Comparison of ENCODE assay signal across 15 mouse cellular contexts in genomic region chr16:20478504-20478903, GRCm38 (mm10). TPM values are rescaled to one million over a fixed set of nuclear protein-coding genes. Genes with fewer than 3 reads are reported as not detected.
DNase-seq lines count a peak whose midpoint lies in the region; ATAC-seq and TF ChIP-seq lines count a peak whose summit lies in the region.
"Had no signal": no experiment of that assay in that cellular context is flagged by ENCODE, and none has a peak within 500 bp of the region (broad histone marks: within the 10 kb centered on the region; RNA-seq: fewer than 3 reads in every experiment).

No protein-coding gene starts in this region.

- no peaks in the 10 kb centered on the region for H3K79me2 ChIP-seq in liver, adult 2 months (ENCODE audit: control insufficient read depth, insufficient read depth, low read length)

- DNase-seq in liver, adult 2 months (ENCODE audit: extremely low read depth, low read depth, low spot score) = peak; percentile 12
- no peak for DNase-seq in liver
- DNase-seq in embryonic facial prominence, embryonic 14.5 days (ENCODE audit: low spot score) = peak; percentile 58
- DNase-seq in yolk sac, embryonic 10.5 days (ENCODE audit: low spot score) = peak; percentile 79
- no peak for DNase-seq in left cerebral cortex, adult 18-20 months (ENCODE audit: low spot score in 2 of 2)
- DNase-seq in lung, adult 18-20 months = no peak
- DNase-seq: adrenal gland, postnatal 10 days; cerebellum, postnatal 10 days; heart, adult 18-20 months; lung, postnatal 10 days had no signal

- no peak overlapping the region for H3K4me3 ChIP-seq in liver, adult 2 months (ENCODE audit: insufficient read depth, low read depth, low read length)
- H3K4me3 ChIP-seq in embryonic facial prominence, embryonic 14.5 days (ENCODE audit: low read depth, low read length) = no peak overlapping the region
- no peak overlapping the region for H3K4me3 ChIP-seq in kidney, embryonic 15.5 days (replicated peaks)
- H3K4me3 ChIP-seq: embryonic facial prominence, embryonic 13.5 days; forebrain, embryonic 12.5 days had no signal

- 81% methylated on average over 2 of the region's 2 CpGs for WGBS in liver, adult 2 months
- WGBS in embryonic facial prominence, embryonic 14.5 days = 32% methylated on average over 2 of the region's 2 CpGs
- 43% methylated on average over 2 of the region's 2 CpGs for WGBS in kidney, embryonic 15.5 days

- H3K4me2 ChIP-seq in embryonic facial prominence, embryonic 14.5 days (ENCODE audit: low read depth, low read length) = no peak overlapping the region
- no peak overlapping the region for H3K4me2 ChIP-seq in kidney, embryonic 15.5 days
- H3K4me2 ChIP-seq: embryonic facial prominence, embryonic 13.5 days; forebrain, embryonic 12.5 days; liver, embryonic 11.5 days had no signal

- ATAC-seq in embryonic facial prominence, embryonic 14.5 days (ENCODE audit: low read depth) = no peak
- peak; percentile 46 for ATAC-seq in kidney, embryonic 15.5 days (replicated peaks; ENCODE audit: low FRiP score)

- no peaks in the 10 kb centered on the region; the same call in 1 of the 2 replicates for H3K4me1 ChIP-seq in liver, adult 2 months (ENCODE audit: control insufficient read depth, insufficient read depth, low read length)
- H3K4me1 ChIP-seq in embryonic facial prominence, embryonic 14.5 days (ENCODE audit: control insufficient read depth, insufficient read depth, low read length) = peaks cover 7% of the 10 kb centered on the region; the same call in 1 of the 2 replicates
- peaks cover 10% of the 10 kb centered on the region; the same call in 1 of the 2 replicates for H3K4me1 ChIP-seq in kidney, embryonic 15.5 days
- H3K4me1 ChIP-seq: forebrain, embryonic 12.5 days had no signal

- no peaks in the 10 kb centered on the region for H3K36me3 ChIP-seq in liver, adult 2 months (ENCODE audit: control insufficient read depth, insufficient read depth, low read length)
- H3K36me3 ChIP-seq in embryonic facial prominence, embryonic 14.5 days (ENCODE audit: control insufficient read depth, insufficient read depth, low read length) = no peaks in the 10 kb centered on the region
- no peaks in the 10 kb centered on the region for H3K36me3 ChIP-seq in kidney, embryonic 15.5 days
- H3K36me3 ChIP-seq: embryonic facial prominence, embryonic 13.5 days; forebrain, embryonic 12.5 days had no signal

- H3K9ac ChIP-seq in liver, adult 2 months (ENCODE audit: low read depth, low read length) = no peak overlapping the region
- H3K9ac ChIP-seq in embryonic facial prominence, embryonic 14.5 days (ENCODE audit: low read depth, low read length) = no peak overlapping the region
- H3K9ac ChIP-seq in kidney, embryonic 15.5 days = no peak overlapping the region
- H3K9ac ChIP-seq: embryonic facial prominence, embryonic 13.5 days; forebrain, embryonic 12.5 days had no signal

- no peak for TF ChIP-seq POLR2A in liver, adult 2 months (IDR thresholded peaks at IDR 0.05; ENCODE audit: extremely low read depth, insufficient read depth, low read length)

- TF ChIP-seq CTCF in liver, adult 2 months (IDR thresholded peaks at IDR 0.05; ENCODE audit: low read depth, low read length) = no peak

- no peaks in the 10 kb centered on the region for H3K27me3 ChIP-seq in liver, adult 2 months (ENCODE audit: control insufficient read depth, insufficient read depth, low read length)
- no peaks in the 10 kb centered on the region for H3K27me3 ChIP-seq in embryonic facial prominence, embryonic 14.5 days (replicated peaks; ENCODE audit: control insufficient read depth, insufficient read depth, low read length)
- no peaks in the 10 kb centered on the region for H3K27me3 ChIP-seq in kidney, embryonic 15.5 days
- H3K27me3 ChIP-seq: CH12.LX; embryonic facial prominence, embryonic 13.5 days; forebrain, embryonic 12.5 days had no signal

- H3K27ac ChIP-seq in liver, adult 2 months (replicated peaks; ENCODE audit: insufficient read depth, low read depth, low read length) = no peak overlapping the region
- no peak overlapping the region for H3K27ac ChIP-seq in embryonic facial prominence, embryonic 14.5 days (replicated peaks; ENCODE audit: low read depth, low read length)
- H3K27ac ChIP-seq in kidney, embryonic 15.5 days = no peak overlapping the region
- H3K27ac ChIP-seq: forebrain, embryonic 12.5 days had no signal

- no peaks in the 10 kb centered on the region for H3K9me3 ChIP-seq in embryonic facial prominence, embryonic 14.5 days (ENCODE audit: control insufficient read depth, low read length)
- no peaks in the 10 kb centered on the region for H3K9me3 ChIP-seq in kidney, embryonic 15.5 days (replicated peaks)
- H3K9me3 ChIP-seq: embryonic facial prominence, embryonic 13.5 days; forebrain, embryonic 12.5 days had no signal

RNA-seq across cellular contexts. Expression of gene Eif2b5, which starts 20.1 kb away (rescaled TPM):
- total RNA-seq in liver, adult 2 months (2014; rRNA removed) = 38.1 and 38.9 TPM in 2 replicates
- 19.2 and 19.3 TPM in 2 replicates for polyA plus RNA-seq in liver, adult 2 months (2012; rRNA removed)
- polyA plus RNA-seq in embryonic facial prominence, embryonic 14.5 days (2014; fragmentation: Nextera tagmentation; extraction: Ambion mirVana) = 82.4 and 88.0 TPM in 2 replicates
- 108 and 121 TPM in 2 replicates for polyA plus RNA-seq in kidney, embryonic 15.5 days (2015; fragmentation: Nextera tagmentation; extraction: Ambion mirVana)
- total RNA-seq in left cerebral cortex, adult 18-20 months (2021) = 10 to 100 TPM; 55.8 to 65.4 TPM

RNA-seq across cellular contexts. Expression of gene Dvl3, which starts 38.3 kb away (rescaled TPM):
- total RNA-seq in liver, adult 2 months (2014; rRNA removed) = 2.5 and 5.8 TPM in 2 replicates
- polyA plus RNA-seq in liver, adult 2 months (2012; rRNA removed) = 11.6 and 15.0 TPM in 2 replicates
- 26.5 and 30.8 TPM in 2 replicates for polyA plus RNA-seq in embryonic facial prominence, embryonic 14.5 days (2014; fragmentation: Nextera tagmentation; extraction: Ambion mirVana)
- 25.0 and 27.9 TPM in 2 replicates for polyA plus RNA-seq in kidney, embryonic 15.5 days (2015; fragmentation: Nextera tagmentation; extraction: Ambion mirVana)
- 10 to 100 TPM; 57.0 to 57.5 TPM for total RNA-seq in left cerebral cortex, adult 18-20 months (2021)

RNA-seq across cellular contexts. Expression of gene Abcc5, which starts 52.3 kb away (rescaled TPM):
- 6.6 and 7.9 TPM in 2 replicates for total RNA-seq in liver, adult 2 months (2014; rRNA removed)
- polyA plus RNA-seq in liver, adult 2 months (2012; rRNA removed) = 4.3 and 7.7 TPM in 2 replicates
- polyA plus RNA-seq in embryonic facial prominence, embryonic 14.5 days (2014; fragmentation: Nextera tagmentation; extraction: Ambion mirVana) = 63.5 and 63.8 TPM in 2 replicates
- polyA plus RNA-seq in kidney, embryonic 15.5 days (2015; fragmentation: Nextera tagmentation; extraction: Ambion mirVana) = 56.1 and 63.1 TPM in 2 replicates
- total RNA-seq in left cerebral cortex, adult 18-20 months (2021) = 100 to 1,000 TPM; 208 to 216 TPM

RNA-seq across cellular contexts. Expression of gene Ap2m1, which starts 56.8 kb away (rescaled TPM):
- 151 and 236 TPM in 2 replicates for total RNA-seq in liver, adult 2 months (2014; rRNA removed)
- polyA plus RNA-seq in liver, adult 2 months (2012; rRNA removed) = 298 and 343 TPM in 2 replicates
- polyA plus RNA-seq in embryonic facial prominence, embryonic 14.5 days (2014; fragmentation: Nextera tagmentation; extraction: Ambion mirVana) = 573 and 628 TPM in 2 replicates
- polyA plus RNA-seq in kidney, embryonic 15.5 days (2015; fragmentation: Nextera tagmentation; extraction: Ambion mirVana) = 633 and 651 TPM in 2 replicates
- total RNA-seq in left cerebral cortex, adult 18-20 months (2021) = 100 to 1,000 TPM; 826 to 873 TPM

Comparison
In these comparisons a context has a peak if more than half of its experiments do, and no peak if none do; other contexts are left out.
1. DNase-seq: peak in liver, adult 2 months (single experiment), embryonic facial prominence, embryonic 14.5 days (single experiment) and yolk sac, embryonic 10.5 days (single experiment); none in liver (single experiment), left cerebral cortex, adult 18-20 months (0 of 2) and lung, adult 18-20 months (0 of 2).